Mouse (Mus musculus): ENCODE data around the gene Nfs1. TPM values are rescaled to one million over a fixed set of nuclear protein-coding genes. Genes with fewer than 3 reads are reported as not detected.
A peak's percentile ranks its signal among the peaks of the same experiment; 100 is the strongest.

Nfs1 gene
- polyA plus RNA-seq, 1 experiment from 2014 or later: 64.8 TPM

- peak overlapping the region; percentile 72 to 90 for H3K27ac ChIP-seq (replicated peaks in 1 of 2; ENCODE audit: control insufficient read depth in 1 of 2, insufficient read depth in 1 of 2, low read depth in 2 of 2, low read length in 2 of 2)
- H3K4me1 ChIP-seq (ENCODE audit: control insufficient read depth in 2 of 2, insufficient read depth in 2 of 2, low read length in 2 of 2): peaks cover 2 to 16% of the 10 kb centered on the region in 2 experiments; a peak in 3 of 4 replicates
- ATAC-seq (ENCODE audit: insufficient number of reproducible peaks, insufficient read depth, low FRiP score, low read depth): peak; percentile 73
- peak overlapping the region; percentile 93 for H3K9ac ChIP-seq (ENCODE audit: low read length)
- peak overlapping the region; percentile 71 for H3K4me2 ChIP-seq (ENCODE audit: low read length)
- WGBS: under 1% methylated on average over 16 of the region's 16 CpGs
- peak overlapping the region; percentile 80 to 93 for H3K4me3 ChIP-seq (ENCODE audit: control insufficient read depth in 1 of 2, insufficient read depth in 1 of 2, low read depth in 1 of 2, low read length in 2 of 2)
- H3K27me3 ChIP-seq (ENCODE audit: control insufficient read depth, insufficient read depth, low read length): no peaks in the 10 kb centered on the region
- no peaks in the 10 kb centered on the region for H3K9me3 ChIP-seq (ENCODE audit: control insufficient read depth, low read length)
- 0 out of 2 replicates have a peak, but pooled peaks cover 4% of the 10 kb centered on the region for H3K36me3 ChIP-seq (ENCODE audit: control insufficient read depth, insufficient read depth, low read length)
Measured at GRCm38 (mm10) chr2:156110627-156111357, 33.2 kb downstream of the Nfs1 start.

GRCm38 (mm10) chr2:156091926-156092325 is 52.1 kb downstream of the Nfs1 start:
- peaks cover 0 to 2% of the 10 kb centered on the region in 2 experiments; a peak in 1 of 4 replicates for H3K4me1 ChIP-seq (ENCODE audit: control insufficient read depth in 2 of 2, insufficient read depth in 2 of 2, low read length in 2 of 2)
- no peak overlapping the region for H3K27ac ChIP-seq (replicated peaks in 1 of 2; ENCODE audit: control insufficient read depth in 1 of 2, insufficient read depth in 1 of 2, low read depth in 2 of 2, low read length in 2 of 2)
- ATAC-seq (ENCODE audit: insufficient number of reproducible peaks, insufficient read depth, low FRiP score, low read depth): no peak

DNA sequence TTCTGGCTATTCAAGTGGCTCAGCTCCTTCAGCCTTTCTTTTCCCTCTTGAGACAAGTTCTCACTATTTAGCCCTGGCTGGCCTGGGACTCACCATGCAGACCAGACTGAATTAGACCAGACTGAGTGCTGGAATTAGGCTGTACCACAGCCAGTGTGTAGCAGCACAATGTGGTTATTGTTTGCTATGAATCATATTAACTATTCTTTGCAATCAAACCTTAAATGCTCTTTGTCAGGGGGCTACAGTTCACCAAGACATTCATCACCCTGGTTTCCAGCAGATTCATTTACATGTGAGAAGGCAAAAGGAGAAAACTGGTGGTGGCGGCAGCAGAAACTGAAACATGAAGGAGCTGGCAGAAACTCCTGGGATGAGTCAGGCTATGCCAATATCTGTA is 54.2 kb downstream of the Nfs1 start:
- Histone ChIP-seq H3K9me3 (ENCODE audit: control insufficient read depth, low read length) (no peaks in the 10 kb centered on the region), H3K9ac (ENCODE audit: low read length) (no peak overlapping the region), H3K36me3 (ENCODE audit: control insufficient read depth, insufficient read depth, low read length) (peaks cover 35% of the 10 kb centered on the region), H3K4me1 (ENCODE audit: control insufficient read depth in 2 of 2, insufficient read depth in 2 of 2, low read length in 2 of 2) (peaks cover 2 to 10% of the 10 kb centered on the region in 2 experiments; a peak in 1 of 4 replicates), H3K4me2 (ENCODE audit: low read length) (no peak overlapping the region), H3K27me3 (ENCODE audit: control insufficient read depth, insufficient read depth, low read length) (no peaks in the 10 kb centered on the region), H3K27ac (replicated peaks in 1 of 2; ENCODE audit: control insufficient read depth in 1 of 2, insufficient read depth in 1 of 2, low read depth in 2 of 2, low read length in 2 of 2) (no peak overlapping the region), H3K4me3 (ENCODE audit: control insufficient read depth in 1 of 2, insufficient read depth in 1 of 2, low read depth in 1 of 2, low read length in 2 of 2) (no peak overlapping the region)
- no peak for ATAC-seq (ENCODE audit: insufficient number of reproducible peaks, insufficient read depth, low FRiP score, low read depth)
- 94% methylated on average over 1 of the region's 1 CpGs for WGBS

More at GRCm38 (mm10) chr2:156091926-156092325, 52.1 kb downstream of the Nfs1 start:
- WGBS: 83% methylated on average over 5 of the region's 5 CpGs
- H3K9me3 ChIP-seq (ENCODE audit: control insufficient read depth, low read length): no peaks in the 10 kb centered on the region
- H3K4me3 ChIP-seq (ENCODE audit: control insufficient read depth in 1 of 2, insufficient read depth in 1 of 2, low read depth in 1 of 2, low read length in 2 of 2): no peak overlapping the region
- no peak overlapping the region for H3K9ac ChIP-seq (ENCODE audit: low read length)
- H3K27me3 ChIP-seq (ENCODE audit: control insufficient read depth, insufficient read depth, low read length): no peaks in the 10 kb centered on the region
- H3K4me2 ChIP-seq (ENCODE audit: low read length): no peak overlapping the region
- H3K36me3 ChIP-seq (ENCODE audit: control insufficient read depth, insufficient read depth, low read length): peaks cover 56% of the 10 kb centered on the region

DNA sequence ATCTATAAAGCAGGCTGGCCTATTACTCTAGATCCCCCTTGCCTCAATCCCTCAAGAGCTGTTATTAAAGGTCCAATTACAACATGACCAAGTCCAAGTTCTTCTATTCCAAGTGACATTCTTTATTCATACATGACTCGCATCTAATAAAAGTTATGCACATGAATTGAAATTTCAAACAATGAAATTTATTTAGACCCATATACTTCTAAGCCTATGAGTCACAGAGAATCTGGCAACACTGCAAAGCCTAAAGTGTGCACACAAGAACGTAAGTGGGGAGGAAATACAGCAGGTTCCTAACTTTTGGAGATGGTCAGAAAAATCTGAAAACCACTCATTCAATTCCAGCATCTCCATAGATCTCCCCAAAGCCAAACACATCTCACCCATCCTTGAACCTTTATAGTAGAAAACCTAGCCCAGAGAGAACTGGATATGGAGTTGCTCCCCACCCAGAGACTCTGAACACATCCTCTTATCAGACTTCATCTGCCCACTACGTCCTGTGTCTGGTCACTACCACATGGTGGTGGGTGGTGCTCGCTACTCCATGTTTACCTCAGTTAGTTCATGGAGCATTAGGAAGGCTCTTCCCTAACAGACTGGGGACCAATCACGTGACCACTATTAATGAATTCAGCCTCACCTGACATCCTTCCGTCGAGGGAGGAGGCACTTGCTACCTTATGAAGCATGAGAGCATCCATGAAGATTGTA is 56.4 kb downstream of the Nfs1 start:
- 84% methylated on average over 7 of the region's 7 CpGs for WGBS
- Histone ChIP-seq H3K4me3 (ENCODE audit: control insufficient read depth in 1 of 2, insufficient read depth in 1 of 2, low read depth in 1 of 2, low read length in 2 of 2) (no peak overlapping the region), H3K36me3 (ENCODE audit: control insufficient read depth, insufficient read depth, low read length) (peaks cover 24% of the 10 kb centered on the region), H3K9me3 (ENCODE audit: control insufficient read depth, low read length) (no peaks in the 10 kb centered on the region), H3K4me1 (ENCODE audit: control insufficient read depth in 2 of 2, insufficient read depth in 2 of 2, low read length in 2 of 2) (peaks cover 2 to 14% of the 10 kb centered on the region in 2 experiments; a peak in 1 of 4 replicates), H3K4me2 (ENCODE audit: low read length) (no peak overlapping the region), H3K27me3 (ENCODE audit: control insufficient read depth, insufficient read depth, low read length) (no peaks in the 10 kb centered on the region), H3K9ac (ENCODE audit: low read length) (no peak overlapping the region), H3K27ac (replicated peaks in 1 of 2; ENCODE audit: control insufficient read depth in 1 of 2, insufficient read depth in 1 of 2, low read depth in 2 of 2, low read length in 2 of 2) (no peak overlapping the region)
- ATAC-seq (ENCODE audit: insufficient number of reproducible peaks, insufficient read depth, low FRiP score, low read depth): no peak

- 85% methylated on average over 3 of the region's 3 CpGs for WGBS
- Histone ChIP-seq H3K36me3 (ENCODE audit: control insufficient read depth, insufficient read depth, low read length) (peaks cover 13% of the 10 kb centered on the region), H3K4me1 (ENCODE audit: control insufficient read depth in 2 of 2, insufficient read depth in 2 of 2, low read length in 2 of 2) (peaks cover 9 to 29% of the 10 kb centered on the region in 2 experiments; a peak in 3 of 4 replicates), H3K4me2 (ENCODE audit: low read length) (no peak overlapping the region), H3K9me3 (ENCODE audit: control insufficient read depth, low read length) (no peaks in the 10 kb centered on the region), H3K27ac (replicated peaks in 1 of 2; ENCODE audit: control insufficient read depth in 1 of 2, insufficient read depth in 1 of 2, low read depth in 2 of 2, low read length in 2 of 2) (no peak overlapping the region), H3K27me3 (ENCODE audit: control insufficient read depth, insufficient read depth, low read length) (no peaks in the 10 kb centered on the region), H3K9ac (ENCODE audit: low read length) (no peak overlapping the region), H3K4me3 (ENCODE audit: control insufficient read depth in 1 of 2, insufficient read depth in 1 of 2, low read depth in 1 of 2, low read length in 2 of 2) (no peak overlapping the region)
- ATAC-seq (ENCODE audit: insufficient number of reproducible peaks, insufficient read depth, low FRiP score, low read depth): no peak
Measured at GRCm38 (mm10) chr2:156084541-156084940, 59.4 kb downstream of the Nfs1 start.

DNA sequence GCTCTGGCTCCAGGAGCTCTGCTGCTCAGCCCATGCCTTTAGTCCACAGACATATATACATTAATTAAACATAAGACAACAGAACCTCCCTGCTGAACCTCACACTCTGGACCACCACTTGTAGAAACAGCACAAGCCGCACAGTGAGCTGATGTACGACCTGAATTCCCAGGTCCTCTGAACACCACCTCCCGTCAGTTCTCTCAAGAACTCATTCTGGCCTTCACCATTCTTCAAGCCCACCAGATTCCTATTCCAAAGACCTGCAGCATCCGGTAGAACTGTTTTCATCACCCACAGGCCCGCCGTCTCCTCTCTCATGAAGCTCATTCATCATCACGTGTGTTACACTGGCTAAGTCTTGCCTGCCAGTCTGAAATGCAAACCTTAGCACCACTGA is 63.6 kb downstream of the Nfs1 start:
- Histone ChIP-seq H3K4me3 (ENCODE audit: control insufficient read depth in 1 of 2, insufficient read depth in 1 of 2, low read depth in 1 of 2, low read length in 2 of 2) (no peak overlapping the region), H3K27me3 (ENCODE audit: control insufficient read depth, insufficient read depth, low read length) (no peaks in the 10 kb centered on the region), H3K27ac (replicated peaks in 1 of 2; ENCODE audit: control insufficient read depth in 1 of 2, insufficient read depth in 1 of 2, low read depth in 2 of 2, low read length in 2 of 2) (no peak overlapping the region; a peak in 1 of 4 replicates), H3K4me2 (ENCODE audit: low read length) (no peak overlapping the region), H3K36me3 (ENCODE audit: control insufficient read depth, insufficient read depth, low read length) (peaks cover 36% of the 10 kb centered on the region), H3K9me3 (ENCODE audit: control insufficient read depth, low read length) (no peaks in the 10 kb centered on the region), H3K4me1 (ENCODE audit: control insufficient read depth in 2 of 2, insufficient read depth in 2 of 2, low read length in 2 of 2) (peaks cover 11 to 19% of the 10 kb centered on the region in 2 experiments; a peak in 3 of 4 replicates), H3K9ac (ENCODE audit: low read length) (no peak overlapping the region)
- no peak for ATAC-seq (ENCODE audit: insufficient number of reproducible peaks, insufficient read depth, low FRiP score, low read depth)
- 80% methylated on average over 7 of the region's 7 CpGs for WGBS

DNA sequence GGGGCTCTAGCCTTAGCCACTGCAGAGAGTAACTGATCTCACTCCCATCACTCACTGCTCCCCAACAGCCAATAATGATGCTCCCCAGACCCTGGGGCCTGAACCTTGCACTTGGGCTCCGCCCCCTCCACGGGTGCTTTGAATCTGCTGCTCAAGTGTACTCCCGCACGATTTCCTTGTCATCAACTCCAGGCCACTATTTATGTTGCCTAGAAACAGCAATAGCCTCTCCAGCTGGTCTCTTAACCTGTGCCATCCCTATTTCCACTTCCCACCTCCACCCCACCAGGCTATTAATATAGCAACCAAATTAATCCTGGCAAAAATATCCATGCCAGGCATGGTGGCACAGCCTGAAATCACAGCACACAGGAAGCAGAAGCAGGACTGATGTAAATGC is 64.3 kb downstream of the Nfs1 start:
- no peak overlapping the region for H3K4me2 ChIP-seq (ENCODE audit: low read length)
- H3K27ac ChIP-seq (replicated peaks in 1 of 2; ENCODE audit: control insufficient read depth in 1 of 2, insufficient read depth in 1 of 2, low read depth in 2 of 2, low read length in 2 of 2): peak overlapping the region in 1 of 2 experiments; percentile 25; a peak in 1 of 4 replicates
- no peak overlapping the region for H3K9ac ChIP-seq (ENCODE audit: low read length)
- peaks cover 11 to 19% of the 10 kb centered on the region in 2 experiments; a peak in 3 of 4 replicates for H3K4me1 ChIP-seq (ENCODE audit: control insufficient read depth in 2 of 2, insufficient read depth in 2 of 2, low read length in 2 of 2)
- H3K27me3 ChIP-seq (ENCODE audit: control insufficient read depth, insufficient read depth, low read length): no peaks in the 10 kb centered on the region
- H3K9me3 ChIP-seq (ENCODE audit: control insufficient read depth, low read length): no peaks in the 10 kb centered on the region
- ATAC-seq (ENCODE audit: insufficient number of reproducible peaks, insufficient read depth, low FRiP score, low read depth): no peak
- H3K36me3 ChIP-seq (ENCODE audit: control insufficient read depth, insufficient read depth, low read length): peaks cover 43% of the 10 kb centered on the region
- no peak overlapping the region for H3K4me3 ChIP-seq (ENCODE audit: control insufficient read depth in 1 of 2, insufficient read depth in 1 of 2, low read depth in 1 of 2, low read length in 2 of 2)
- WGBS: 24% methylated on average over 4 of the region's 4 CpGs

Measured in heart, embryonic 14.5 days (tissue).